Mouse (Mus musculus) myocyte (in vitro differentiated cells): Measurements from ENCODE around the gene Fam71a.

Source experiments
- E2F4 ChIP-seq: IDR thresholded peaks from one replicate; pipeline ENCODE4 v1.6.1; 2011; ENCODE audit warnings: mild to moderate bottlenecking, control low read depth, moderate library complexity; ENCODE audit not compliant: insufficient read depth
- MAX ChIP-seq: IDR thresholded peaks from one replicate; pipeline ENCODE4 v1.6.1; 2011; ENCODE audit warnings: low read depth, mild to moderate bottlenecking, control low read depth
- POLR2A ChIP-seq: IDR thresholded peaks from one replicate; pipeline ENCODE4 v1.6.1; 2011; ENCODE audit warnings: low read depth, mild to moderate bottlenecking, control low read depth, moderate library complexity; ENCODE audit not compliant: insufficient read length
- USF1 ChIP-seq: IDR thresholded peaks from one replicate; pipeline ENCODE4 v1.6.1; 2011; ENCODE audit warnings: low read depth, mild to moderate bottlenecking, control low read depth, moderate library complexity

- TF ChIP-seq E2F4 (no peak), MAX (no peak), POLR2A (no peak), USF1 (no peak)
Measured at GRCm38 (mm10) chr1:191154314-191154713, 10.3 kb downstream of the Fam71a start.
